Mouse (Mus musculus) forebrain, embryonic 14.5 days (tissue): Measurements from ENCODE around the gene Slc22a23. TPM values are rescaled to one million over a fixed set of nuclear protein-coding genes. Genes with fewer than 3 reads are reported as not detected.

Source experiments
- ATAC-seq: fragments of 200-750 bp; cut with Nextera tagmentation; 2 replicates; pipeline ENCODE4 v1.8.0; 2017; ENCODE audit warnings: mild to moderate bottlenecking, moderate library complexity
- DNase-seq: peaks from one replicate; pipeline ENCODE4 v3.0.0-alpha.2; 2015; ENCODE audit warnings: low spot score
- H3K27ac ChIP-seq: fragments of 300-500 bp; sonication (generic); 2 replicates; pipeline ENCODE4 v1.5.1; 2014; ENCODE audit warnings: low read depth, mild to moderate bottlenecking, control low read depth, low read length, moderate library complexity
- H3K27me3 ChIP-seq: fragments of 300-500 bp; sonication (generic); replicated peaks from 2 replicates; pipeline ENCODE4 v1.6.1; 2014; ENCODE audit warnings: low read length, control low read depth, mixed read lengths; ENCODE audit not compliant: control insufficient read depth, insufficient read depth
- H3K36me3 ChIP-seq: fragments of 300-500 bp; sonication (generic); 2 replicates; pipeline ENCODE4 v1.6.1; 2014; ENCODE audit warnings: low read length, control low read depth; ENCODE audit not compliant: control insufficient read depth, insufficient read depth
- H3K4me1 ChIP-seq: fragments of 300-500 bp; sonication (generic); 2 replicates; pipeline ENCODE4 v1.6.1; 2014; ENCODE audit warnings: antibody characterized with exemption, low read length, control low read depth; ENCODE audit not compliant: control insufficient read depth, insufficient read depth
- H3K4me2 ChIP-seq: fragments of 300-500 bp; sonication (generic); 2 replicates; pipeline ENCODE4 v1.6.1; 2014; ENCODE audit warnings: mild to moderate bottlenecking, control low read depth, low read length
- H3K4me3 ChIP-seq: fragments of 300-500 bp; sonication (generic); 2 replicates; pipeline ENCODE4 v1.5.1; 2014; ENCODE audit warnings: low read depth, low read length, control low read depth
- H3K9ac ChIP-seq: fragments of 300-500 bp; sonication (generic); 2 replicates; pipeline ENCODE4 v1.6.1; 2014; ENCODE audit warnings: mild to moderate bottlenecking, low read length, control low read depth, moderate library complexity
- H3K9me3 ChIP-seq: fragments of 300-500 bp; sonication (generic); replicated peaks from 2 replicates; pipeline ENCODE4 v1.6.1; 2016; ENCODE audit warnings: low read length, control low read depth, mixed read lengths; ENCODE audit not compliant: control insufficient read depth
- WGBS: fragments of 180-500 bp; shearing (Covaris S2); extraction: QIAGEN DNeasy Blood & Tissue Kit; methylation state at CpG from one replicate; pipeline ENCODE4 v1.1.7; 2014; 5-methylcytosine and 5-hydroxymethylcytosine counted together
- polyA plus RNA-seq: library from polyadenylated mRNA; unstranded; fragments of >200 nt; fragmentation: Nextera tagmentation; extraction: Ambion mirVana; gene quantifications from 2 replicates; pipeline ENCODE4 v1.2.1, GENCODE M21; 2014

Slc22a23 gene
- polyA plus RNA-seq, 1 experiment from 2014 or later: 14.2 TPM

- 8% methylated on average over 1 of the region's 1 CpGs for WGBS
These were observed 100.8 kb downstream of the Slc22a23 start for GRCm38 (mm10) chr13:34244186-34244585.

GRCm38 (mm10) chr13:34242211-34242610 is 102.8 kb downstream of the Slc22a23 start:
- WGBS: 25% methylated on average over 3 of the region's 3 CpGs
- Histone ChIP-seq H3K4me1 (peaks cover 44% of the 10 kb centered on the region), H3K27me3 (no peaks in the 10 kb centered on the region), H3K4me2 (no peak overlapping the region), H3K4me3 (no peak overlapping the region), H3K9me3 (no peaks in the 10 kb centered on the region), H3K9ac (no peak overlapping the region), H3K27ac (no peak overlapping the region), H3K36me3 (no peaks in the 10 kb centered on the region)
- ATAC-seq: no peak
- peak; percentile 35 for DNase-seq

More at GRCm38 (mm10) chr13:34244186-34244585, 100.8 kb downstream of the Slc22a23 start:
- Histone ChIP-seq H3K27ac (no peak overlapping the region), H3K4me1 (peaks cover 45% of the 10 kb centered on the region), H3K9me3 (no peaks in the 10 kb centered on the region), H3K36me3 (no peaks in the 10 kb centered on the region), H3K4me2 (no peak overlapping the region), H3K27me3 (no peaks in the 10 kb centered on the region), H3K9ac (no peak overlapping the region), H3K4me3 (no peak overlapping the region)
- DNase-seq: no peak
- no peak for ATAC-seq

GRCm38 (mm10) chr13:34240087-34240428 is 104.9 kb downstream of the Slc22a23 start:
- Histone ChIP-seq H3K9me3 (no peaks in the 10 kb centered on the region), H3K9ac (no peak overlapping the region), H3K36me3 (no peaks in the 10 kb centered on the region), H3K27ac (peak overlapping the region; percentile 58; the same call in 1 of the 2 replicates), H3K4me3 (no peak overlapping the region), H3K4me1 (peaks cover 40% of the 10 kb centered on the region), H3K27me3 (no peaks in the 10 kb centered on the region), H3K4me2 (no peak overlapping the region)
- DNase-seq (peak; percentile 37), ATAC-seq (no peak)
- WGBS: 8% methylated on average over 3 of the region's 3 CpGs

- Histone ChIP-seq H3K4me1 (peaks cover 40% of the 10 kb centered on the region), H3K9ac (no peak overlapping the region), H3K9me3 (no peaks in the 10 kb centered on the region), H3K4me2 (peak overlapping the region; percentile 6), H3K4me3 (no peak overlapping the region), H3K27me3 (no peaks in the 10 kb centered on the region), H3K36me3 (no peaks in the 10 kb centered on the region), H3K27ac (peak overlapping the region; percentile 73)
- DNase-seq (peak; percentile 83), ATAC-seq (peak; percentile 77)
- 4% methylated on average over 11 of the region's 11 CpGs for WGBS
These were observed 105.5 kb downstream of the Slc22a23 start for GRCm38 (mm10) chr13:34239371-34240086.

- H3K27me3 ChIP-seq: no peaks in the 10 kb centered on the region
- ATAC-seq: peak; percentile 81
- peak overlapping the region; percentile 30; the same call in 1 of the 2 replicates for H3K9ac ChIP-seq
- no peaks in the 10 kb centered on the region for H3K36me3 ChIP-seq
- H3K4me3 ChIP-seq: no peak overlapping the region
- peaks cover 40% of the 10 kb centered on the region for H3K4me1 ChIP-seq
- peak overlapping the region; percentile 6 for H3K4me2 ChIP-seq
- DNase-seq: peak; percentile 72
- H3K9me3 ChIP-seq: no peaks in the 10 kb centered on the region
- peak overlapping the region; percentile 73 for H3K27ac ChIP-seq
- 3% methylated on average over 14 of the region's 14 CpGs for WGBS
These were observed 106.2 kb downstream of the Slc22a23 start for GRCm38 (mm10) chr13:34238646-34239290.

- H3K9ac ChIP-seq: no peak overlapping the region
- H3K4me1 ChIP-seq: peaks cover 26% of the 10 kb centered on the region
These were observed 109.9 kb downstream of the Slc22a23 start for GRCm38 (mm10) chr13:34235056-34235455.

GRCm38 (mm10) chr13:34234439-34234838 is 110.5 kb downstream of the Slc22a23 start:
- Histone ChIP-seq H3K27ac (no peak overlapping the region), H3K9ac (no peak overlapping the region), H3K4me1 (peaks cover 20% of the 10 kb centered on the region), H3K4me3 (no peak overlapping the region), H3K27me3 (no peaks in the 10 kb centered on the region), H3K4me2 (no peak overlapping the region), H3K9me3 (no peaks in the 10 kb centered on the region), H3K36me3 (no peaks in the 10 kb centered on the region)
- 45% methylated on average over 5 of the region's 5 CpGs for WGBS
- ATAC-seq (no peak), DNase-seq (no peak)

More at GRCm38 (mm10) chr13:34235056-34235455, 109.9 kb downstream of the Slc22a23 start:
- Histone ChIP-seq H3K36me3 (no peaks in the 10 kb centered on the region), H3K27me3 (no peaks in the 10 kb centered on the region), H3K4me2 (no peak overlapping the region), H3K9me3 (no peaks in the 10 kb centered on the region), H3K27ac (no peak overlapping the region), H3K4me3 (no peak overlapping the region)
- DNase-seq (no peak), ATAC-seq (no peak)
- 93% methylated on average over 6 of the region's 6 CpGs for WGBS

- H3K9ac ChIP-seq: no peak overlapping the region
- H3K4me3 ChIP-seq: no peak overlapping the region
- WGBS: 83% methylated on average over 6 of the region's 6 CpGs
- no peak for ATAC-seq
- H3K27ac ChIP-seq: no peak overlapping the region
- no peaks in the 10 kb centered on the region for H3K9me3 ChIP-seq
- DNase-seq: no peak
- peaks cover 6% of the 10 kb centered on the region for H3K4me1 ChIP-seq
- H3K4me2 ChIP-seq: no peak overlapping the region
- H3K36me3 ChIP-seq: no peaks in the 10 kb centered on the region
- H3K27me3 ChIP-seq: no peaks in the 10 kb centered on the region
These were observed 112.0 kb downstream of the Slc22a23 start for GRCm38 (mm10) chr13:34232992-34233391.

- Histone ChIP-seq H3K36me3 (no peaks in the 10 kb centered on the region), H3K27me3 (no peaks in the 10 kb centered on the region), H3K4me1 (peaks cover 10% of the 10 kb centered on the region; the same call in 1 of the 2 replicates), H3K4me3 (no peak overlapping the region), H3K9ac (no peak overlapping the region), H3K4me2 (no peak overlapping the region), H3K9me3 (no peaks in the 10 kb centered on the region), H3K27ac (no peak overlapping the region)
- no peak for ATAC-seq
- WGBS: 69% methylated on average over 4 of the region's 4 CpGs
- DNase-seq: no peak
These were observed 116.1 kb downstream of the Slc22a23 start for GRCm38 (mm10) chr13:34228905-34229304.
